Mouse (Mus musculus) c-Kit-positive CD71-negative TER-119-negative erythroid progenitor cells, embryonic 14.5 days (primary cell): Measurements from ENCODE around the gene Wipf3.

Source experiments
- DNase-seq: peaks from one replicate; pipeline ENCODE4 v3.0.0-alpha.2; 2013; ENCODE audit warnings: low read depth

The Wipf3 gene

GRCm38 (mm10) chr6:54432806-54433545 lies 3.6 kb downstream of the Wipf3 start:
- DNase-seq: no peak

GRCm38 (mm10) chr6:54434171-54434570 lies 4.8 kb downstream of the Wipf3 start:
- DNase-seq: no peak

- DNase-seq: no peak
Observed at GRCm38 (mm10) chr6:54435663-54436062, 6.3 kb downstream of the Wipf3 start.

- DNase-seq: no peak
Observed at GRCm38 (mm10) chr6:54436286-54436685, 6.9 kb downstream of the Wipf3 start.

GRCm38 (mm10) chr6:54438510-54438909 lies 9.1 kb downstream of the Wipf3 start:
- no peak for DNase-seq

GRCm38 (mm10) chr6:54440658-54441057 lies 11.3 kb downstream of the Wipf3 start:
- no peak for DNase-seq

- DNase-seq: no peak
Observed at GRCm38 (mm10) chr6:54443657-54444056, 14.3 kb downstream of the Wipf3 start.

GRCm38 (mm10) chr6:54444086-54444485 lies 14.7 kb downstream of the Wipf3 start:
- DNase-seq: no peak

GRCm38 (mm10) chr6:54445249-54445818 lies 15.9 kb downstream of the Wipf3 start:
- no peak for DNase-seq

- DNase-seq: no peak
Observed at GRCm38 (mm10) chr6:54447353-54447752, 17.9 kb downstream of the Wipf3 start.

GRCm38 (mm10) chr6:54459661-54460060 lies 30.3 kb downstream of the Wipf3 start:
- DNase-seq: no peak

GRCm38 (mm10) chr6:54460172-54460914 lies 30.9 kb downstream of the Wipf3 start:
- DNase-seq: no peak

- DNase-seq: no peak
Observed at GRCm38 (mm10) chr6:54460915-54461671, 31.7 kb downstream of the Wipf3 start.

- DNase-seq: no peak
Observed at GRCm38 (mm10) chr6:54462766-54463165, 33.4 kb downstream of the Wipf3 start.

GRCm38 (mm10) chr6:54463701-54464458 lies 34.5 kb downstream of the Wipf3 start:
- DNase-seq: no peak

GRCm38 (mm10) chr6:54464926-54465325 lies 35.5 kb downstream of the Wipf3 start:
- DNase-seq: no peak

GRCm38 (mm10) chr6:54467371-54467770 lies 38.0 kb downstream of the Wipf3 start:
- DNase-seq: no peak

- DNase-seq: no peak
Observed at GRCm38 (mm10) chr6:54471866-54472265, 42.5 kb downstream of the Wipf3 start.

- no peak for DNase-seq
Observed at GRCm38 (mm10) chr6:54472846-54473715, 43.7 kb downstream of the Wipf3 start.

GRCm38 (mm10) chr6:54475926-54476667 lies 46.7 kb downstream of the Wipf3 start:
- no peak for DNase-seq
